Mouse (Mus musculus) embryonic facial prominence, embryonic 14.5 days (tissue): ENCODE data around the gene Tead2. TPM values are rescaled to one million over a fixed set of nuclear protein-coding genes. Genes with fewer than 3 reads are reported as not detected.
A peak's percentile ranks its signal among the peaks of the same experiment; 100 is the strongest.

Experiments
- ATAC-seq: fragments of 200-750 bp; cut with Nextera tagmentation; 2 replicates; pipeline ENCODE4 v1.8.0; 2017; ENCODE audit warnings: low read depth, moderate number of reproducible peaks, moderate TSS enrichment
- DNase-seq: peaks from one replicate; pipeline ENCODE4 v3.0.0-alpha.2; 2015; ENCODE audit warnings: low spot score
- H3K27ac ChIP-seq: fragments of 300-500 bp; sonication (generic); replicated peaks from 2 replicates; pipeline ENCODE4 v1.5.1; 2014; ENCODE audit warnings: low read depth, mild to moderate bottlenecking, low read length, moderate library complexity
- H3K27me3 ChIP-seq: fragments of 300-500 bp; sonication (generic); replicated peaks from 2 replicates; pipeline ENCODE4 v1.6.1; 2014; ENCODE audit warnings: low read length; ENCODE audit not compliant: control insufficient read depth, insufficient read depth
- H3K36me3 ChIP-seq: fragments of 300-500 bp; sonication (generic); 2 replicates; pipeline ENCODE4 v1.6.1; 2014; ENCODE audit warnings: low read length, mixed read lengths; ENCODE audit not compliant: control insufficient read depth, insufficient read depth
- H3K4me1 ChIP-seq: fragments of 300-500 bp; sonication (generic); 2 replicates; pipeline ENCODE4 v1.6.1; 2014; ENCODE audit warnings: antibody characterized with exemption, low read length; ENCODE audit not compliant: control insufficient read depth, insufficient read depth
- H3K4me2 ChIP-seq: fragments of 300-500 bp; sonication (generic); 2 replicates; pipeline ENCODE4 v1.6.1; 2014; ENCODE audit warnings: low read depth, mild to moderate bottlenecking, low read length, moderate library complexity, mixed read lengths
- H3K4me3 ChIP-seq: fragments of 300-500 bp; sonication (generic); 2 replicates; pipeline ENCODE4 v1.5.1; 2014; ENCODE audit warnings: low read depth, mild to moderate bottlenecking, low read length
- H3K9ac ChIP-seq: fragments of 300-500 bp; sonication (generic); 2 replicates; pipeline ENCODE4 v1.6.1; 2014; ENCODE audit warnings: low read depth, mild to moderate bottlenecking, low read length, moderate library complexity, mixed read lengths
- H3K9me3 ChIP-seq: fragments of 300-500 bp; sonication (generic); 2 replicates; pipeline ENCODE4 v1.6.1; 2016; ENCODE audit warnings: low read length; ENCODE audit not compliant: control insufficient read depth
- WGBS: fragments of 180-500 bp; shearing (Covaris S2); extraction: QIAGEN DNeasy Blood & Tissue Kit; methylation state at CpG from one replicate; pipeline ENCODE4 v1.1.7; 2014; 5-methylcytosine and 5-hydroxymethylcytosine counted together
- polyA plus RNA-seq: library from polyadenylated mRNA; unstranded; fragments of >200 nt; fragmentation: Nextera tagmentation; extraction: Ambion mirVana; gene quantifications from 2 replicates; pipeline ENCODE4 v1.2.1, GENCODE M21; 2014

Tead2 gene
- polyA plus RNA-seq, 1 experiment from 2014 or later = 112 TPM

GRCm38 (mm10) chr7:45204380-45205143 is 11.0 kb upstream of the Tead2 start, which contains the start of gene Ccdc155:
Gene Ccdc155, minus strand, starts transcription at chr7:45204892.
- no peaks in the 10 kb centered on the region for H3K36me3 ChIP-seq
- H3K4me2 ChIP-seq = peak within 1 kb of the TSS; percentile 57
- H3K4me3 ChIP-seq = peak within 1 kb of the TSS; percentile 43
- DNase-seq (peak; percentile 100), ATAC-seq (peak; percentile 99)
- H3K9ac ChIP-seq = peak within 1 kb of the TSS; percentile 55
- H3K4me1 ChIP-seq = no peaks in the 10 kb centered on the region
- WGBS = 9% methylated on average over 44 of the region's 44 CpGs
- H3K9me3 ChIP-seq = 0 out of 2 replicates have a peak, but pooled peaks cover 3% of the 10 kb centered on the region
- no peak within 1 kb of the TSS for H3K27ac ChIP-seq
- no peaks in the 10 kb centered on the region for H3K27me3 ChIP-seq

DNA sequence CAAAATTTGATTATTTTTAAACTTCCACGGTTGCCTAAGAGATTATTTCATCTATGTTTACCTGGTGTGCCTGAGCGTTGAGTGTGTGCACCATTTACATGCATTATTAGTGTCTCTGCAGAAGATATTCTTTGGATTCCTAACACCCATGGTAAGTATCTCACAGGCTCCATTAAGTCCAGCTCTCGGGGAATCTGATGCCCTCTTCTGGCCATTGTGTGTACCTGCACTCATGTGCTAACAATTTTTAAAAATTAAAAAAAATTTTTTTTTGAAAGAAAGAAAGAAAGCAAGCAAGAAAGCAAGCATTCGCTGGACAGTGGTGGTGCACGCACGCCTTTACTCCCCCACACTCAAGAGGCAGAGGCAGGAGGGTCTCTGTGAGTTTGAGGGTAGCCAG is 7.3 kb upstream of the Tead2 start:
- Histone ChIP-seq H3K4me1 (no peaks in the 10 kb centered on the region), H3K27me3 (peaks cover 21% of the 10 kb centered on the region), H3K9ac (no peak overlapping the region), H3K36me3 (no peaks in the 10 kb centered on the region), H3K4me2 (no peak overlapping the region), H3K4me3 (no peak overlapping the region), H3K27ac (no peak overlapping the region), H3K9me3 (0 out of 2 replicates have a peak, but pooled peaks cover 3% of the 10 kb centered on the region)
- 77% methylated on average over 6 of the region's 6 CpGs for WGBS
- ATAC-seq (no peak), DNase-seq (no peak)

GRCm38 (mm10) chr7:45211070-45211469 is 4.5 kb upstream of the Tead2 start:
- peaks cover 21% of the 10 kb centered on the region for H3K27me3 ChIP-seq
- no peak overlapping the region for H3K4me2 ChIP-seq
- ATAC-seq = no peak
- H3K4me1 ChIP-seq = peaks cover 4% of the 10 kb centered on the region; the same call in 1 of the 2 replicates
- H3K9ac ChIP-seq = no peak overlapping the region
- no peak for DNase-seq
- no peaks in the 10 kb centered on the region for H3K36me3 ChIP-seq
- WGBS = 73% methylated on average over 10 of the region's 10 CpGs
- H3K4me3 ChIP-seq = no peak overlapping the region
- no peak overlapping the region for H3K27ac ChIP-seq
- 0 out of 2 replicates have a peak, but pooled peaks cover 3% of the 10 kb centered on the region for H3K9me3 ChIP-seq

- Histone ChIP-seq H3K9me3 (0 out of 2 replicates have a peak, but pooled peaks cover 3% of the 10 kb centered on the region), H3K27me3 (peaks cover 21% of the 10 kb centered on the region), H3K4me3 (0 out of 2 replicates have a peak within 1 kb of the TSS, but pooled peaks have one; percentile 1), H3K4me1 (peaks cover 5% of the 10 kb centered on the region), H3K36me3 (no peaks in the 10 kb centered on the region), H3K9ac (no peak within 1 kb of the TSS), H3K27ac (no peak within 1 kb of the TSS), H3K4me2 (peak within 1 kb of the TSS; percentile 35)
- no peak for ATAC-seq
- 7% methylated on average over 17 of the region's 17 CpGs for WGBS
- no peak for DNase-seq
Measured at GRCm38 (mm10) chr7:45211851-45212251, 3.7 kb upstream of the Tead2 start, which contains the start of gene Dkkl1. Gene Dkkl1, minus strand, starts transcription at chr7:45212147.

- DNase-seq (no peak), ATAC-seq (no peak)
- H3K4me2 ChIP-seq = 0 out of 2 replicates have a peak overlapping the region, but pooled peaks have one; percentile 35
- no peak overlapping the region for H3K4me3 ChIP-seq
- no peak overlapping the region for H3K27ac ChIP-seq
- H3K36me3 ChIP-seq = peaks cover 3% of the 10 kb centered on the region; the same call in 1 of the 2 replicates
- WGBS = 73% methylated on average over 7 of the region's 7 CpGs
- 0 out of 2 replicates have a peak, but pooled peaks cover 3% of the 10 kb centered on the region for H3K9me3 ChIP-seq
- no peak overlapping the region for H3K9ac ChIP-seq
- peaks cover 10% of the 10 kb centered on the region for H3K4me1 ChIP-seq
- H3K27me3 ChIP-seq = peaks cover 21% of the 10 kb centered on the region
Measured at GRCm38 (mm10) chr7:45212356-45212755, 3.2 kb upstream of the Tead2 start.

- peaks cover 16% of the 10 kb centered on the region for H3K36me3 ChIP-seq
- no peak overlapping the region for H3K9ac ChIP-seq
- no peak for ATAC-seq
- no peak overlapping the region for H3K27ac ChIP-seq
- no peak overlapping the region for H3K4me2 ChIP-seq
- no peaks in the 10 kb centered on the region for H3K9me3 ChIP-seq
- H3K27me3 ChIP-seq = peaks cover 21% of the 10 kb centered on the region
- H3K4me1 ChIP-seq = peaks cover 12% of the 10 kb centered on the region
- no peak for DNase-seq
- WGBS = 62% methylated on average over 5 of the region's 5 CpGs
- no peak overlapping the region for H3K4me3 ChIP-seq
Measured at GRCm38 (mm10) chr7:45213708-45214107, 1.8 kb upstream of the Tead2 start.

DNA sequence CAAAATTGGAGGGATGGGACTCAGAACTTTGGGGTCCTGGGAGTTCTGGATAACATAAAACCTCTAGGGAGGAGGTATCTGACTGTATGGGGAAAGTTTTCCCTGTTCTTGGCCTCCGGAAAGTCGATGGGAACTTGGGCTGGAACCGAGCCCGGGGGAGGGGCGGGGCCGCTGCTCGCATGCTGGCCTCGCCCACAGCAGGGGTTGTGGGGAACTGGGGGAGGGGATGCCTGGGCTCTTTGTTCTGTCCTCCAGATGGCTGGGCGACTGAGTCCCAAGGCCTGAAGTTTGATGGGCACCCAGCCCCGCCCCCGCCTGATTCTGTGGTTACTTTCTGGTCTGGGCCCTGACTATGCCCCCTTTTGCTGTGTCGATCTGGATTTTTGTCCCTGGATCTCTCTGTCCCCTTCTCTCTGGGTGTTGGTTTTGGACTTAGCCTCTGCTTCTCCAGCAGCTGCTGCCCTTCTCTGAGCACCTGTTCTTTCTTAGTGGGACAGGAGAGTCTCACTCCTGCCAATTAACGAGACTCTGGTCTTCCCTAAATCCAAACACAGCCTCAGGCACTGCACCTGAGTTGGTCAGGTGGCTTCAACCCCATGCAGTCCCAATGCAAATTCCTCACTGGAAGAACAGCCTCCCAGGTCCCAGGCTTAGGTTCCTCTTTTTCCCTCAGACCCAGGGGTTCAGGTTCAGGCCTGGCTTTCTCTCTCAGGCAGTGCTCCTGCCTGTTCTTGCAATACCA is 1.1 kb downstream of the Tead2 start:
- Histone ChIP-seq H3K9me3 (no peaks in the 10 kb centered on the region), H3K4me3 (peak overlapping the region; percentile 94), H3K4me1 (peaks cover 12% of the 10 kb centered on the region), H3K9ac (peak overlapping the region; percentile 98), H3K27me3 (peaks cover 9% of the 10 kb centered on the region), H3K4me2 (peak overlapping the region; percentile 92), H3K36me3 (peaks cover 45% of the 10 kb centered on the region), H3K27ac (peak overlapping the region; percentile 98)
- peak; percentile 96 for DNase-seq
- WGBS = 0% methylated on average over 10 of the region's 13 CpGs
- peak; percentile 86 for ATAC-seq

DNA sequence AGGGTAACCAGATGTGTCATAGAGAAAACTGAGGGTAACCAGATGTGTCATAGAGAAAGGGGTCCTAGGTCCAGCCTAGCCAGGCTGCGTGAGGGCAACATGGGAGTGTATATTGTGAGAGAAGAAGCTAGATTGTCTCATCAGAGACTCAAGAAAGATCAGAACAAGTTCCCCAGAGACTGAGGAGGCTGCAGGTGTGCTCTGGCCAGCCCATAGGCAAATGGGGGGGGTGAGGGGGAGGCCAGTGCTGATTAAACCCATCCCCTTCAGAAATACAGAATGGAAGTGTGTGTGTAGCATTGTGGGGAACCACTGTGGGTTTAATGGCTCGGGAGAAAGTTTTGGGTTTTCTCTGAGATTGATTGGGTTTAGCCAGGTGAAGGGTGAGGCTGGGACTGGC is 6.1 kb downstream of the Tead2 start:
- Histone ChIP-seq H3K4me2 (no peak overlapping the region), H3K9me3 (no peaks in the 10 kb centered on the region), H3K27ac (no peak overlapping the region), H3K4me1 (peaks cover 8% of the 10 kb centered on the region), H3K9ac (no peak overlapping the region), H3K36me3 (peaks cover 94% of the 10 kb centered on the region), H3K27me3 (no peaks in the 10 kb centered on the region), H3K4me3 (no peak overlapping the region)
- 85% methylated on average over 2 of the region's 2 CpGs for WGBS
- DNase-seq = no peak
- ATAC-seq = no peak
